Mouse (Mus musculus) midbrain, postnatal 0 days (tissue): ENCODE measurements at regions not wholly inside any gene's neighbourhood (a gene's known extent, or its start where the extent isn't known, plus 50 kb on each side); places are given as distances from the start of the nearest gene placed in this dataset.

Source experiments
- ATAC-seq: fragments of 200-750 bp; cut with Nextera tagmentation; 2 replicates; pipeline ENCODE4 v1.8.0; 2017; ENCODE audit warnings: moderate number of reproducible peaks, mild to moderate bottlenecking, moderate TSS enrichment, moderate library complexity; ENCODE audit not compliant: low FRiP score
- DNase-seq: peaks from one replicate; pipeline ENCODE4 v3.0.0-alpha.2; 2015; ENCODE audit warnings: low spot score
- H3K27ac ChIP-seq: fragments of 300-500 bp; sonication (generic); 2 replicates; pipeline ENCODE4 v1.5.1; 2014; ENCODE audit warnings: low read depth, mild to moderate bottlenecking, low read length, mixed read lengths
- H3K27me3 ChIP-seq: fragments of 300-500 bp; sonication (generic); 2 replicates; pipeline ENCODE4 v1.6.1; 2014; ENCODE audit warnings: low read length, control low read depth, mixed read lengths; ENCODE audit not compliant: insufficient read depth
- H3K36me3 ChIP-seq: fragments of 300-500 bp; sonication (generic); 2 replicates; pipeline ENCODE4 v1.6.1; 2014; ENCODE audit warnings: low read length, control low read depth, mixed read lengths; ENCODE audit not compliant: insufficient read depth
- H3K4me1 ChIP-seq: fragments of 300-500 bp; sonication (generic); 2 replicates; pipeline ENCODE4 v1.6.1; 2014; ENCODE audit warnings: mild to moderate bottlenecking, control low read depth, antibody characterized with exemption, low read length, mixed read lengths; ENCODE audit not compliant: insufficient read depth
- H3K4me2 ChIP-seq: fragments of 300-500 bp; sonication (generic); 2 replicates; pipeline ENCODE4 v1.6.1; 2014; ENCODE audit warnings: low read depth, mild to moderate bottlenecking, low read length, mixed read lengths; ENCODE audit not compliant: poor library complexity, severe bottlenecking
- H3K4me3 ChIP-seq: fragments of 300-500 bp; sonication (generic); 2 replicates; pipeline ENCODE4 v1.5.1; 2014; ENCODE audit warnings: low read depth, mild to moderate bottlenecking, low read length, moderate library complexity
- H3K9ac ChIP-seq: fragments of 300-500 bp; sonication (generic); replicated peaks from 2 replicates; pipeline ENCODE4 v1.6.1; 2014; ENCODE audit warnings: mild to moderate bottlenecking, low read length, moderate library complexity, mixed read lengths; ENCODE audit not compliant: poor library complexity, severe bottlenecking
- H3K9me3 ChIP-seq: fragments of 300-500 bp; sonication (generic); 2 replicates; pipeline ENCODE4 v1.6.1; 2016; ENCODE audit warnings: low read length, control low read depth
- CTCF ChIP-seq: IDR thresholded peaks from 2 replicates; pipeline ENCODE4 v1.5.1; 2016; ENCODE audit warnings: antibody characterized with exemption, mild to moderate bottlenecking
- WGBS: fragments of 180-500 bp; shearing (Covaris S2); extraction: QIAGEN DNeasy Blood & Tissue Kit; methylation state at CpG from one replicate; pipeline ENCODE4 v1.1.7; 2014; 5-methylcytosine and 5-hydroxymethylcytosine counted together

- Histone ChIP-seq H3K27me3 (no peaks in the 10 kb centered on the region), H3K9ac (no peak overlapping the region), H3K4me1 (0 out of 2 replicates have a peak, but pooled peaks cover 3% of the 10 kb centered on the region), H3K4me3 (no peak overlapping the region), H3K9me3 (no peaks in the 10 kb centered on the region), H3K36me3 (no peaks in the 10 kb centered on the region), H3K4me2 (no peak overlapping the region), H3K27ac (no peak overlapping the region)
- ATAC-seq, result no peak
- 90% methylated on average over 10 of the region's 10 CpGs for WGBS
- no peak for DNase-seq
- TF ChIP-seq CTCF, result no peak
Observed at GRCm38 (mm10) chr3:8751356-8751755, 858.5 kb downstream of the Zfp704 start.

GRCm38 (mm10) chr3:8750858-8751257 lies 859.0 kb downstream of the Zfp704 start:
- Histone ChIP-seq H3K27ac (no peak overlapping the region), H3K9ac (no peak overlapping the region), H3K27me3 (no peaks in the 10 kb centered on the region), H3K4me1 (0 out of 2 replicates have a peak, but pooled peaks cover 3% of the 10 kb centered on the region), H3K4me3 (no peak overlapping the region), H3K36me3 (no peaks in the 10 kb centered on the region), H3K4me2 (no peak overlapping the region), H3K9me3 (no peaks in the 10 kb centered on the region)
- no peak for TF ChIP-seq CTCF
- WGBS, result 75% methylated on average over 4 of the region's 4 CpGs
- no peak for ATAC-seq
- DNase-seq, result no peak

- Histone ChIP-seq H3K36me3 (no peaks in the 10 kb centered on the region), H3K27me3 (no peaks in the 10 kb centered on the region), H3K27ac (no peak overlapping the region), H3K4me3 (no peak overlapping the region), H3K9ac (no peak overlapping the region), H3K9me3 (no peaks in the 10 kb centered on the region), H3K4me2 (no peak overlapping the region), H3K4me1 (0 out of 2 replicates have a peak, but pooled peaks cover 3% of the 10 kb centered on the region)
- WGBS, result 87% methylated on average over 11 of the region's 11 CpGs
- TF ChIP-seq CTCF, result no peak
- ATAC-seq (no peak), DNase-seq (no peak)
Observed at GRCm38 (mm10) chr3:8750162-8750561, 859.7 kb downstream of the Zfp704 start.

- no peaks in the 10 kb centered on the region for H3K36me3 ChIP-seq
- H3K9ac ChIP-seq, result no peak overlapping the region
- no peak overlapping the region for H3K4me2 ChIP-seq
- 91% methylated on average over 4 of the region's 4 CpGs for WGBS
- no peaks in the 10 kb centered on the region for H3K27me3 ChIP-seq
- no peak for DNase-seq
- no peak overlapping the region for H3K27ac ChIP-seq
- TF ChIP-seq CTCF, result no peak
- no peak overlapping the region for H3K4me3 ChIP-seq
- no peaks in the 10 kb centered on the region for H3K9me3 ChIP-seq
- no peaks in the 10 kb centered on the region for H3K4me1 ChIP-seq
- no peak for ATAC-seq
Observed at GRCm38 (mm10) chr3:8747201-8747600, 862.7 kb downstream of the Zfp704 start.

- WGBS, result 98% methylated on average over 3 of the region's 3 CpGs
- no peak for ATAC-seq
- Histone ChIP-seq H3K9ac (no peak overlapping the region), H3K4me3 (no peak overlapping the region), H3K27ac (no peak overlapping the region), H3K9me3 (no peaks in the 10 kb centered on the region), H3K27me3 (no peaks in the 10 kb centered on the region), H3K36me3 (no peaks in the 10 kb centered on the region), H3K4me2 (no peak overlapping the region), H3K4me1 (no peaks in the 10 kb centered on the region)
- no peak for DNase-seq
- no peak for TF ChIP-seq CTCF
Observed at GRCm38 (mm10) chr3:8746677-8747076, 863.2 kb downstream of the Zfp704 start.

- WGBS, result 83% methylated on average over 1 of the region's 1 CpGs
- H3K9ac ChIP-seq, result no peak overlapping the region
- H3K9me3 ChIP-seq, result no peaks in the 10 kb centered on the region
- DNase-seq (no peak), ATAC-seq (no peak)
- H3K36me3 ChIP-seq, result no peaks in the 10 kb centered on the region
- no peak overlapping the region for H3K4me2 ChIP-seq
- TF ChIP-seq CTCF, result no peak
- no peak overlapping the region for H3K27ac ChIP-seq
- H3K27me3 ChIP-seq, result no peaks in the 10 kb centered on the region
- H3K4me1 ChIP-seq, result no peaks in the 10 kb centered on the region
- no peak overlapping the region for H3K4me3 ChIP-seq
Observed at GRCm38 (mm10) chr3:8746037-8746436, 863.8 kb downstream of the Zfp704 start.
